Mouse (Mus musculus): ENCODE results near the gene March6.

The March6 gene

GRCm38 (mm10) chr15:31417796-31418685, 112.8 kb downstream of the March6 start:
- ChIA-PET CTCF (interaction anchor here (0.6 to 2.7 kb wide), 37 partner anchors 10 to 394 kb away, joined by 3 to 17 read pairs (median 4); no protein-coding TSS in a partner anchor), POLR2A (interaction anchor here (0.6 to 4.6 kb wide), 51 partner anchors 8 to 456 kb away, joined by 3 to 45 read pairs (median 4); partner anchors contain the start of genes Ankrd33b (in 2 of the 4), Cct5 (in 2 of the 4), Fam173b (in 2 of the 4) and Ropn1l (in 1 of the 4))

- CTCF ChIA-PET = interaction anchor here in 3 of 4 experiments (0.6 to 1.7 kb wide), 6 partner anchors 20 to 173 kb away, joined by 3 to 12 read pairs (median 5); no protein-coding TSS in a partner anchor
- POLR2A ChIA-PET = interaction anchor here (0.5 to 4.6 kb wide), 37 partner anchors 8 to 457 kb away, joined by 3 to 45 read pairs (median 4); partner anchors contain the start of genes Ankrd33b (in 2 of the 4), Cct5 (in 2 of the 4), Fam173b (in 2 of the 4) and Ropn1l (in 1 of the 4)
Observed at GRCm38 (mm10) chr15:31417409-31417795, 113.5 kb downstream of the March6 start.

GRCm38 (mm10) chr15:31415181-31415580, 115.7 kb downstream of the March6 start:
- CTCF ChIA-PET = interaction anchor here in 3 of 4 experiments (0.7 to 1.3 kb wide), 4 partner anchors 18 to 187 kb away, joined by 3 to 6 read pairs (median 4); partner anchors contain the start of gene Fam173b (in 1 of the 3)
- POLR2A ChIA-PET = interaction anchor here in 3 of 4 experiments (0.6 to 4.6 kb wide), 14 partner anchors 11 to 759 kb away, joined by 3 to 45 read pairs (median 4); partner anchors contain the start of genes Cct5 (in 1 of the 3) and Fam173b (in 1 of the 3)

GRCm38 (mm10) chr15:31414179-31414898, 116.5 kb downstream of the March6 start:
- POLR2A ChIA-PET = interaction anchor here in 3 of 4 experiments (0.6 to 4.6 kb wide), 21 partner anchors 10 to 758 kb away, joined by 3 to 45 read pairs (median 4); partner anchors contain the start of genes Cct5 (in 1 of the 3) and Fam173b (in 1 of the 3)
- CTCF ChIA-PET = interaction anchor here in 3 of 4 experiments (0.7 to 1.6 kb wide), 6 partner anchors 16 to 105 kb away, joined by 3 to 6 read pairs (median 3); no protein-coding TSS in a partner anchor

- CTCF ChIA-PET = interaction anchor here in 3 of 4 experiments (0.6 to 1.6 kb wide), 7 partner anchors 16 to 104 kb away, joined by 3 to 4 read pairs (median 3); partner anchors contain the start of gene Ankrd33b (in 1 of the 3)
- POLR2A ChIA-PET = interaction anchor here in 2 of 4 experiments (0.7 to 3.2 kb wide), 21 partner anchors 10 to 189 kb away, joined by 3 to 26 read pairs (median 4); no protein-coding TSS in a partner anchor
Observed at GRCm38 (mm10) chr15:31413662-31414061, 117.2 kb downstream of the March6 start.

- CTCF ChIA-PET = interaction anchor here in 3 of 4 experiments (0.6 to 1.6 kb wide), 5 partner anchors 12 to 89 kb away, joined by 3 to 4 read pairs (median 3); partner anchors contain the start of gene Ankrd33b (in 1 of the 3)
- POLR2A ChIA-PET = interaction anchor here in 2 of 4 experiments (0.6 to 3.2 kb wide), 24 partner anchors 9 to 190 kb away, joined by 3 to 26 read pairs (median 4); partner anchors contain the start of gene Ankrd33b (in 1 of the 2)
Observed at GRCm38 (mm10) chr15:31412933-31413332, 117.9 kb downstream of the March6 start.

- POLR2A ChIA-PET = interaction anchor here in 2 of 4 experiments (0.6 to 2.9 kb wide), 12 partner anchors 15 to 191 kb away, joined by 3 to 8 read pairs (median 4); partner anchors contain the start of gene Ankrd33b (in 1 of the 2)
Observed at GRCm38 (mm10) chr15:31412436-31412835, 118.4 kb downstream of the March6 start.

GRCm38 (mm10) chr15:31407490-31407889, 123.4 kb downstream of the March6 start:
- POLR2A ChIA-PET = interaction anchor here in 2 of 4 experiments (1.2 to 2.3 kb wide), 3 partner anchors 9 to 91 kb away, joined by 3 to 7 read pairs (median 4); no protein-coding TSS in a partner anchor

More at GRCm38 (mm10) chr15:31412436-31412835, 118.4 kb downstream of the March6 start:
- CTCF ChIA-PET = interaction anchor here in 2 of 4 experiments (1.2 to 1.6 kb wide), 4 partner anchors 13 to 89 kb away, joined by 3 to 4 read pairs (median 4); no protein-coding TSS in a partner anchor

GRCm38 (mm10) chr15:31406881-31407280, 124.0 kb downstream of the March6 start:
- ChIA-PET CTCF (no interaction called here), POLR2A (interaction anchor here in 1 of 4 experiments (1.3 kb wide), 1 partner anchor 90 kb away, joined by 4 read pairs; no protein-coding TSS in a partner anchor)

More at GRCm38 (mm10) chr15:31407490-31407889, 123.4 kb downstream of the March6 start:
- CTCF ChIA-PET = interaction anchor here in 1 of 4 experiments (0.8 kb wide), 1 partner anchor 15 kb away, joined by 3 read pairs; no protein-coding TSS in a partner anchor
